Mouse (Mus musculus) mouse trophoblast stem cell (cell line): ENCODE data around the gene Dnah10.

ENCODE experiments used
- in situ Hi-C, 2 experiments: fragments of 300-500 bp; cut with MseI, MboI; formaldehyde crosslinking; loops; 2 replicates in 1 of 2; 3 replicates in 1 of 2; pipeline ENCODE4 v1.15.1; 2025

Gene Dnah10

GRCm38 (mm10) chr5:124812466-124812865, 87.6 kb downstream of the Dnah10 start:
- in situ Hi-C loops: no loop called here

DNA sequence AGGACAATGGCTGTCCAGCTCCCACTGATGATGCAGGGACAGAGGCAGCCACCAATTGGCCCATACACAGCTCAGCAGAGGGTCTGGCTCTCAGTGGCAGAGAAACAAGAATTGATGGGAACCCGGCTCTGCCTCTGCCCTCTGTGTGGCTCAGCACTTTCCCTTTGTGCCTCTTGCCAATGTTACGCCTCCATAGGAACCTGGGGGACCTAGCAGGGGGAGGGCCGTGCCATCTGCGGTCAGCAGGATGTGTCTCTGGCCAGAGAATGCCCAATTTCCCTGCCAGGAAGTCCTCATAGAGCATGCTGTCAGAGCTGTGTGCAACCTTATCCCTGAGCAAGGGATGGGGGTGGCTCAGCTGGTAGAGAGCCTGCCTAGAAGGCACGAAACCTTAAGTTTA, 89.9 kb downstream of the Dnah10 start:
- in situ Hi-C loops: no loop called here

- in situ Hi-C loops: no loop called here
These were observed 92.2 kb downstream of the Dnah10 start for GRCm38 (mm10) chr5:124817050-124817449.

GRCm38 (mm10) chr5:124822128-124822894, 97.4 kb downstream of the Dnah10 start:
- in situ Hi-C loops: no loop called here

DNA sequence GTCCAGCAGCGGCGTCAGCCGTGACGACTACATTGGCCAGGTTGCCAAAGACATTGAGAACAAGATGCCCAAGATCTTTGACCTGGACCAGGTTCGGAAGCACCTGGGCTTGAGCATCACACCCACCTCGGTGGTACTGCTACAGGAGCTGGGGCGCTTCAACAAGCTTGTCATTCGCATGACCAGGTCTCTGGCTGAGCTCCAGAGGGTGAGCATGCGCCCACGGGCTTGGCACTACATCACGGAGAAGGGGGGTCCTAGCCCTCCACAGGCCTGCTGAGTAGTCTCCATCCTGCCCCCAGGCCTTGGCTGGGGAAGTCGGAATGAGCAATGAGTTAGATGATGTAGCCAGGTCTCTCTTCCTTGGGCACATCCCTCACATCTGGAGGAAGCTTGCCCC, 105.4 kb downstream of the Dnah10 start:
- in situ Hi-C loops: no loop called here

DNA sequence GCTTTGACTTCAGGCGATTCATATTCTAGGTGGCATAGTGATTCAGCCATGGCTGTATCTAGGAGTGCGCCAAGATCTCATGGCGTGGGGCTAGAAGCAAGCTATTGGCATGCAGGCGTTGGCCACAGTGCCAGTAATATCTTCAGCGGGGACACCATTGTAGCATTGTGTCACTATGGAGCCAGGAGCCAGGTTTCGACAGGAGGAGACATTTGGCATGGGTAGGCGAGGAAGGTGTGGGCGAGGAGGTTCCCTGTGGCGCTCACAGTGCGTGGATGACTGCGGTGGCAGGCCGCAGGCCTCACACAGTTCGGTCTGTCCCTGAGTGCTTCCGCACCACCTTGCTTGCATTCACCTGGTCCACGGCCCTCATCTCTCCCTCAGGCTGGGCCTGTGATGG, 110.3 kb downstream of the Dnah10 start:
- in situ Hi-C loops: no loop called here

DNA sequence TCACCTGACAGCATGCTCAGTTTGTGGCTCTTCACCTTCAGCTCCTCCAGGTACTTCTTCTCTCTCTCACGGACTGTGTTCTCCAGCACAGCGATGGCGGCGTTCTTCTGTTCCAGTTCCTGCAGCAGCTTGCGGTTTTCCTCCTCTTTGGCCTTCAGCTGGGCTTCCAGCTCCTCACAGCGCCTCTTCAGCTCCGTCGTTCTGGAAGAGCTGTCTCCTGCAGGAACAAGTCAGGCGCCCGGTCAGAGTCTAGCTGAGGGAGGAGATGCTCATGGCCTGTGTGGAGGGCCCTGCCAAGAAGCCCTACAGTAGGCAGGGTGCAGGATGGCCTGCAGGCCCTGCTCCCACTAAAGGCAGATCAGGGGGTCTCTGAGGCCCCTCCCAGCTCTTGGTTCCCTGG, 111.2 kb downstream of the Dnah10 start:
- in situ Hi-C loops: no loop called here

DNA sequence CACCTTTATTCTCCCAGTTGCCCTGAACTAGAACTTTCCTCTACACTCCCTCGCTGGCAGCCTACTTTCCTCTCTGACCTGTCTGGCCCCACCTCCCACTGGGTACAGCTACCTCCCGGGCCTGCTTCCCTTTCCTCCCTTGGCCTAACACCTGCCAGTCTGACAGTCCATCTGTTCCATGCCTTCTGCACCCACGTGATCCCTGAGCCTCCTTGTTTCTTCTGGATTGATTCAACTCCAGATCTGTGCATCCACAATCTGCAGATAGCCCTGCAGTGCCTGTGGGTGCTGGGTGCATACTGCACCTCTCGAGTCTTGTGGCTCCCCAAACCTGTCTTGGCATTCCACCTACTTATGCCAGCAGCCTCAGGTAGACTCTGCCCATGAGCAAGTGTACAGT, 111.7 kb downstream of the Dnah10 start:
- in situ Hi-C loops: no loop called here

DNA sequence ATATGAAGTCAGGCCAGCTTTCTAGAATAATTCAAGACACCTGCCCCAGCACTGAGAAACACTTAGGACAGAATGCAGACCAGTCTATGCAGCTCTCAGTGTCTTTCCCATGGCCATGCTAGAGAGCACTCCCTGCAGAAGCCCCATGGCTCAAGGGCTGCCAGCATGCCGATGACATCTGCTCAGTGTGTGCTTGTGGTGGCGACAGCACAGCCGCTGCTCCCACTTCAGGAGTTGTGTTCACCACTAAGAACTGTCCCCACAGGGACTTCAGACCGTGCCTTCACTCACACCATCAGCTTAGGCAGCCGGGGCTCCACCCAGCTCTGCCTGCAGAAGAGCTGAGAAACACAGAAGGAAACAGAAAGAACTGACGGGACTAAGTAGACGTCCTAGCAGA, 115.3 kb downstream of the Dnah10 start:
- in situ Hi-C loops: no loop called here

GRCm38 (mm10) chr5:124840669-124841068, 115.8 kb downstream of the Dnah10 start:
- in situ Hi-C loops: no loop called here

DNA sequence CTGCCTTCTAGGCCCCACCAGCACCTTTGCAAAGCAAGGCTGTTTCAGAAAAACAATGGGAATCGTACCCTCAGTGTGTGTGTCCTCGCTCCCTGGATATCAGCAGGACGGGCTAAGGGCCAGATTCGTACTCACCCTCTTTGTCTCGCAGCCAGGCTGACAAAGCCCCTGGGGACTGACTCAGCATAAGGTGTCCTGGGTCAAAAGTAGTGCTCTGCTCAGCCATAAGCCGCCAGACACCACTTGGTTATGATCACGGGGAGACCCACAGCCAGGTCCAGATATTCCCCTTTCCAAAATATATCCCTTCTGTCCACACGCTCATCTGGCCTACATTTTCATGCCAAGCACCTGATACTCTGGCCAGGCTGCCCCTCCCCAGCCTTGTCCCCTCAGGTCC, 118.5 kb downstream of the Dnah10 start:
- in situ Hi-C loops: no loop called here

- in situ Hi-C loops: no loop called here
These were observed 120.0 kb downstream of the Dnah10 start for GRCm38 (mm10) chr5:124844929-124845328.

DNA sequence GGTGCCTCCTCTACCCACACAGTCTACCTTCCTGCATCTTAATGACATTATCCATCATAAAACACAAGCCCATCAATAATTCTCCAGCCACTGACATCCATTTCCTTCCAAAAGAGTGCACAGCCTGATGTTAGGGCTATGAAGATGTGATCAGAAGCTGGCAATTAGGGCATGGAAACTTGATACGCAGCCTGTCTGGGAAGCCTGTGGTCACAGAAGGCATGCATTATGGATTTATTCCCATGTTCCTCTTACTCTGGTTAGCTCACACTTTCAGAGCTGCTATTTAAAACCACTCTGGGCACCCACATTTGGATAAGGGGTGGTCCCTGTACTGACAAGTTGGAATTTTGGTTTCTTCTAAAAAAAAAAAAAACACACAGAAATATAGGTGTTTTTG, 122.1 kb downstream of the Dnah10 start:
- in situ Hi-C loops: no loop called here

DNA sequence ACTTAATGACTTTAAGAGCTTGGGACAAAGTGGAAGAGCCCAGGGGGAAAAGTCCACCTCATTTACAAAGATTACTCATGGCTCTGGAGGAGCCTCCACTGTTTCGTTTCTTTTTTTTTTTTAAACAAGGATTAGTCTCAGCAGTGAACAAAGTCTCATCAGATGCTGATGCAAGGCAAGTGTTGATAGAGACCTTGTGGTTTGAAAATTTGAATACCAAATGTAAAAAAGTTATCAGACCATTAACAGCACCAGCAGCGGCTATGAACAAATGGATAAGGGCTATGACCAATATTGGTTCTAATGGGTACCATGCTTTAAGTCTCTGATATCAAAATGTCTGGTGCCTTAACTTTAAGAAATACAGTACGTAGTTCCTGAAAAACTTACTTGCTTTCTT, 124.1 kb downstream of the Dnah10 start:
- in situ Hi-C loops: no loop called here

DNA sequence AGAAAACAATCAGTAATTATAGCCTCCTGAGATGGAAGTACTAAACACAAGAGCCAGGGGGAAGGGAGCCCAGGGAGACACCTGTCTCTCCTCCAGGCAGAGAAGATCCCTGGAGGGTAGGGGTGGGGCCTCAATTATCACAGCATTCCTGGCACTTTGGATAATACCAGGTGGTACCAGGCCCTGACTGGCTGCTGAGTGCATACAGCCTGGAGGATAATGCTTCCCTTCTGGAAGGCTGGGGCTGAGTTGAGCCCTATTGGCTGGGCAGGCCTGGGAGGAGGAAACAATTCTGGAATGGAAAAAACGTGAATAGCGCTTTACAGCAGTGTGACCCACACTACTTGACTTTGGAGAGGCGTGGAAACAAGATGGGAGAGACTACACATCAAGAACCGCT, 126.7 kb downstream of the Dnah10 start:
- in situ Hi-C loops: no loop called here

DNA sequence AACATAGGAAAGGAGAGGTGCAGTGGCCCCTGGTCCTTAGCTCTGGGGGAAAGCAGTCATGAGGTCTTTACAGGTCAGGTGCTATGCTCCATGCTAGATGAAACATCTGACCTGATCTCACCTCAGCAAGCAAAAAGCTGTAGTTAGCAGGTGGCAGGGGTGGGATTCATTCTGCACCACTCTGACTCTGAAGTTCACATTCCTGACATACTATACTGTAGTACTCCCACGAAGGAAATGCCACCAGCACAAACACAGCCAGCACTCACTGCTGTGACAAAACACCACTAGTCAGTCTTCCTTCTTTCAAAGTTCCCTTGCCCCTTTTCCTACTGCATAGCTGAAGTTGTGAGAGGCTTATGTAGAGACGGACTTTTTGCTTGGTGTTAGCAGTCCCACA, 127.4 kb downstream of the Dnah10 start:
- in situ Hi-C loops: no loop called here

DNA sequence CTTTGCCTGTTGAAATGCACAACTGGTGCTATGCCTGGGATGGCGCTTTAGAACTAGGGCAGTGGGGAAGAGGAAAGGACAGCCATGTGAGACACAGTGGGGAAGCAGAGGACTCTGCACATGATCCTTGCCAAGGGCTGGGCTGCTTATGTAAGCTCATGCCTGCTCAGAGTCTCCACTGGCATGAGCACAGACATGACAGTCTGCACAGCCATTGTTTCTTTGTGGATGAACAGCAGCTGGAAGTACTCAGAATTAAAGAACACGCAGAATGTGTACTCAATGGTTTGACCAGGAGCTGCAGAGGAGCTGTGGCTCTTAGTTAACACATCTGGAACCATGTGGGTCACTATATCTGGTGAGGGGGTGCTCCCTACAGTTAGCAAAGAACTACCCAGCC, 128.2 kb downstream of the Dnah10 start:
- in situ Hi-C loops: no loop called here

- in situ Hi-C loops: no loop called here
These were observed 129.3 kb downstream of the Dnah10 start for GRCm38 (mm10) chr5:124854202-124854601.

DNA sequence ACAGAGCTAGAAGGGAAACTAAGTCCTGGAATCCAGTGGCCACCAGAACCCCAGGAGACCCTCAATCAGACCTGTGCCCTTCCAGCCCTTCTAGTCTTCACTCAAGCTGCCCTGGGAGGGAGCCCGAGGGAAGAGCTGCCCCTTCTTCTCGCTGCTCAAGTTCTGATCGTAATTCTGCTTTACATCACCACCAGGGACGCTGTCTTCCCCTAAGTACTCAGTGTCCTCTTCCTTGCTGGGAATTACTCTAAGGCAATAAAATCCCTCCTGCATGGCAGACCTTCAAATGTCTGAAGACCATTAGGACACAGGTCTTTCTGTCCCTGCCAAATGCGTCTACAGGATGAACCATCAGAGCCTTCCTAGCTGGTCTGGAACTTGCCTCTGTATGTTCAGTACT, 135.1 kb downstream of the Dnah10 start:
- in situ Hi-C loops: no loop called here

GRCm38 (mm10) chr5:124861463-124861862, 136.6 kb downstream of the Dnah10 start:
- in situ Hi-C loops: no loop called here

DNA sequence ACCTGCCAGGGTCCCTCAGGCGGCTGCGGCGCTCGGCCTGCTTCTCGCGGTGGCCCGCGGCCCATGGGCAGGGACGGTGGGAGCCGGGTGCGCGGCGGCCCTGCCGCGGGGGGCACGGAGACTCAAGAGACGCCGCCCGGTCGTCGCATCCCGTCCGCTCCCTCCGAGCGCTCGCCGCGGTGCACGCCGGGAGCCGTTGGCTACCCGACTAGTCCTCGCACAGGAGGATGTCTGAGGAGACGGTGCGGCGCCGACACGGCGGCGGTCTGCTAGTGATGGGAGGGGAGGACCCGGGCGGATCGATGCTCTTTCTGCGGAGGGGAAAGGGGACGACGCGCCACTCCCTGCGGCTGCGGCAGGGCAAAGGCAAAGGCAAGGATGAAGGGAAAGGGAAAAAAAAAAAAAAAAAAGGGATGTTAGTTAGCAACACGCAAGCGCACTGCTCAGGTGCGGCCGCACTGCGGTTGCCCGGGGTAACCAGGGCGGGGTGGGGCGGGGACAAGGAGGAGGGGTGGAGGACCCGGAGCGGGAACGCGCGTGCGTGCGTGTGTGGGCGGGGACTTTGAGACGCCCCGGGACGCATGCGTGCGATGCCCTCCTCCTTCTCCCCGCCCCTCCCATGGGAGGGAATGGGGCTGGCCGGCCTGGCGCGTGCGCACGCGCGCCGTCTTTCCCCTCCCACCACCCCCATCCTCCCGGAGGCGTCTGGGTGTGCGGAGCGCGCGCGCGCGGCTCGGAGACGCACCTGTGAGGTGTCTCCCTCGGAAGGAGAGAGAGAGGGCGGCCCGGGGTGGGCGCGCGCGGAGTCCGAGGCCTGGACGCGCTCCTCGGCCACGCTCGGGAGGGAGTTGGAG, 137.4 kb downstream of the Dnah10 start, which contains the start of the genes Ccdc92 and Zfp664:
Ccdc92 (minus strand) TSS at position 412 of the 854 bp plus-strand sequence.
Zfp664 (plus strand) TSS at position 679 of the 854 bp plus-strand sequence.
- in situ Hi-C loops: no loop called here

DNA sequence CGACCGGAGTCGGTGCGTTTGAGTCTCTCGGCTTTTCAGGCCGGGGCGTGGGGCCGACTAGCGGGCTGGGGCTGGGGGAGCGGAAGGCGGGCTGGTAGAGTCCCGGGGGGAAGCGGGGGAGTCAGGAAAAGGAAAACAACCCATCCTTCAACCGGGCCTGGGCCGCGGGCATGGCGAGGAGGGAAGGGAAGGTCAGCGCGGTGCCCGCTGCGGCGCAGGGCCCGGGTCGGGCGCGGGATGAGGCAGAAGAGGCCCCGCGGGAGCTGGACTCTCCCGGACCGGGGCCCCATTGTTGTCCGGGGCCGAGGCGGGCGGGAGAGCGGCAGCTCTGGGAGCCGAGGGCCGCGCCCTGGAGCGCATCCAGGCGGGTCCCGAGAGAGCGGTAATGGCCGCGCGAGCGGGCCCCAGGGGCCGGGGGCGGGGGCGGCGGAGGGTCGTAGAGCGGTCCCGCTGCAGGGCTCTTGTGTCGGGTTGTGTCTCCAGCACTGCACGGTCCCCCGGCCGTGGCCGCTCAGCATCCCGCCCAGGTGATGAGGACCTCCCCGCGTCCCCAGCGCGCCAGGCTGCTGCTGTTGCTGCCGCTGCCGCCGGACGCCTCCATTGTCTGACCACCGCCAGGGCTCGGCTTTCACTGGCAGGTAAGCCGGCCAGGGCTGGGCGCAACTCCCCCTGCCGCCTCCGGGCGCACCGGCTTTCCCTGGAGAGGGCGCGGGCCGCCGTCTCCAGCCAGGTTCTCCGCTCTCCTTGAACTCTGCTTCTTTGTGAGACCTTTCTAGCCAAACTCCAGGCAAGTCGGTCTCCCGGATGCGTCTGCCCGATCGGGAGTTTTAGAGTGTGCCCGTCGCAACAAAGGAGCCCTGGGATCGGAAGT, 138.2 kb downstream of the Dnah10 start:
- in situ Hi-C loops: no loop called here
